Mouse (Mus musculus) C2C12 (cell line): ENCODE data around the gene Gm20388.

Experiments
- CTCF ChIP-seq: IDR thresholded peaks from one replicate; pipeline ENCODE4 v1.5.1; 2011; ENCODE audit not compliant: control insufficient read depth, insufficient read depth, insufficient read length
- USF1 ChIP-seq: IDR thresholded peaks from one replicate; pipeline ENCODE4 v1.6.1; 2011; ENCODE audit warnings: low read depth, mild to moderate bottlenecking, control low read depth, moderate library complexity

GRCm38 (mm10) chr8:123038351-123038750 is 3127.7 kb downstream of the Gm20388 start:
- no peak for TF ChIP-seq CTCF
- TF ChIP-seq USF1, result no peak
